Mouse (Mus musculus) neural tube, embryonic 14.5 days (tissue): ENCODE results near the gene Eng. TPM values are rescaled to one million over a fixed set of nuclear protein-coding genes. Genes with fewer than 3 reads are reported as not detected.

Experiments used
- ATAC-seq: fragments of 200-750 bp; cut with Nextera tagmentation; 2 replicates; pipeline ENCODE4 v1.8.0; 2017; ENCODE audit warnings: low read depth, mild to moderate bottlenecking, moderate TSS enrichment, moderate library complexity
- H3K27ac ChIP-seq: fragments of 300-500 bp; sonication (generic); 2 replicates; pipeline ENCODE4 v1.5.1; 2014; ENCODE audit warnings: low read depth, mild to moderate bottlenecking, control low read depth, low read length, moderate library complexity, mixed read lengths
- H3K27me3 ChIP-seq: fragments of 300-500 bp; sonication (generic); 2 replicates; pipeline ENCODE4 v1.6.1; 2014; ENCODE audit warnings: low read length; ENCODE audit not compliant: control insufficient read depth, insufficient read depth
- H3K36me3 ChIP-seq: fragments of 300-500 bp; sonication (generic); 2 replicates; pipeline ENCODE4 v1.6.1; 2014; ENCODE audit warnings: low read length, mixed read lengths; ENCODE audit not compliant: control insufficient read depth, insufficient read depth
- H3K4me1 ChIP-seq: fragments of 300-500 bp; sonication (generic); 2 replicates; pipeline ENCODE4 v1.6.1; 2014; ENCODE audit warnings: low read length; ENCODE audit not compliant: control insufficient read depth, insufficient read depth
- H3K4me2 ChIP-seq: fragments of 300-500 bp; sonication (generic); 2 replicates; pipeline ENCODE4 v1.6.1; 2014; ENCODE audit warnings: mild to moderate bottlenecking, low read depth, low read length, control low read depth
- H3K4me3 ChIP-seq: fragments of 300-500 bp; sonication (generic); 2 replicates; pipeline ENCODE4 v1.5.1; 2014; ENCODE audit warnings: low read depth, low read length, control low read depth, mixed read lengths
- H3K9ac ChIP-seq: fragments of 300-500 bp; sonication (generic); replicated peaks from 2 replicates; pipeline ENCODE4 v1.6.1; 2014; ENCODE audit warnings: low read depth, mild to moderate bottlenecking, control low read depth, low read length, mixed read lengths
- H3K9me3 ChIP-seq: fragments of 300-500 bp; sonication (generic); 2 replicates; pipeline ENCODE4 v1.6.1; 2016; ENCODE audit warnings: low read length; ENCODE audit not compliant: control insufficient read depth
- WGBS: fragments of 180-500 bp; shearing (Covaris S2); extraction: QIAGEN DNeasy Blood & Tissue Kit; methylation state at CpG from one replicate; pipeline ENCODE4 v1.1.7; 2014; 5-methylcytosine and 5-hydroxymethylcytosine counted together
- polyA plus RNA-seq: library from polyadenylated mRNA; unstranded; fragments of >200 nt; fragmentation: Nextera tagmentation; extraction: Ambion mirVana; gene quantifications from 2 replicates; pipeline ENCODE4 v1.2.1, GENCODE M21; 2014

Eng gene
- polyA plus RNA-seq, 1 experiment from 2014 or later, result 13.0 TPM

GRCm38 (mm10) chr2:32704021-32704421, 57.6 kb downstream of the Eng start, which contains the start of gene Fpgs:
Gene Fpgs, minus strand, starts transcription at chr2:32704145.
- Histone ChIP-seq H3K4me1 (no peaks in the 10 kb centered on the region), H3K4me3 (no peak within 1 kb of the TSS), H3K9me3 (no peaks in the 10 kb centered on the region), H3K27me3 (no peaks in the 10 kb centered on the region), H3K27ac (no peak within 1 kb of the TSS), H3K9ac (no peak within 1 kb of the TSS), H3K36me3 (peaks cover 43% of the 10 kb centered on the region), H3K4me2 (no peak within 1 kb of the TSS)
- 82% methylated on average over 2 of the region's 2 CpGs for WGBS
- ATAC-seq, result no peak

GRCm38 (mm10) chr2:32705018-32705417, 58.6 kb downstream of the Eng start:
- no peak for ATAC-seq
- Histone ChIP-seq H3K9ac (no peak overlapping the region), H3K27ac (no peak overlapping the region), H3K9me3 (no peaks in the 10 kb centered on the region), H3K4me3 (no peak overlapping the region), H3K36me3 (peaks cover 52% of the 10 kb centered on the region), H3K27me3 (no peaks in the 10 kb centered on the region), H3K4me1 (0 out of 2 replicates have a peak, but pooled peaks cover 2% of the 10 kb centered on the region), H3K4me2 (no peak overlapping the region)
- 95% methylated on average over 7 of the region's 7 CpGs for WGBS

- Histone ChIP-seq H3K27ac (no peak overlapping the region), H3K9me3 (no peaks in the 10 kb centered on the region), H3K9ac (no peak overlapping the region), H3K27me3 (no peaks in the 10 kb centered on the region), H3K36me3 (peaks cover 56% of the 10 kb centered on the region), H3K4me3 (no peak overlapping the region), H3K4me1 (peaks cover 10% of the 10 kb centered on the region), H3K4me2 (no peak overlapping the region)
- WGBS, result 96% methylated on average over 6 of the region's 6 CpGs
- ATAC-seq, result no peak
Observed at GRCm38 (mm10) chr2:32706971-32707370, 60.6 kb downstream of the Eng start.

- Histone ChIP-seq H3K27me3 (no peaks in the 10 kb centered on the region), H3K27ac (no peak overlapping the region), H3K9me3 (no peaks in the 10 kb centered on the region), H3K36me3 (peaks cover 47% of the 10 kb centered on the region), H3K4me2 (no peak overlapping the region), H3K4me1 (peaks cover 11% of the 10 kb centered on the region), H3K9ac (no peak overlapping the region), H3K4me3 (no peak overlapping the region)
- 42% methylated on average over 3 of the region's 3 CpGs for WGBS
- no peak for ATAC-seq
Observed at GRCm38 (mm10) chr2:32708643-32709042, 62.2 kb downstream of the Eng start.

- Histone ChIP-seq H3K27me3 (no peaks in the 10 kb centered on the region), H3K4me1 (peaks cover 18% of the 10 kb centered on the region), H3K9ac (no peak overlapping the region), H3K36me3 (peaks cover 41% of the 10 kb centered on the region), H3K27ac (no peak overlapping the region), H3K9me3 (no peaks in the 10 kb centered on the region), H3K4me2 (no peak overlapping the region), H3K4me3 (no peak overlapping the region)
- ATAC-seq, result no peak
- WGBS, result 94% methylated on average over 20 of the region's 20 CpGs
Observed at GRCm38 (mm10) chr2:32709521-32710137, 63.2 kb downstream of the Eng start.

GRCm38 (mm10) chr2:32710425-32710824, 64.0 kb downstream of the Eng start:
- Histone ChIP-seq H3K9ac (no peak overlapping the region), H3K4me2 (no peak overlapping the region), H3K4me1 (peaks cover 18% of the 10 kb centered on the region), H3K27ac (no peak overlapping the region), H3K9me3 (no peaks in the 10 kb centered on the region), H3K4me3 (no peak overlapping the region), H3K36me3 (peaks cover 33% of the 10 kb centered on the region), H3K27me3 (no peaks in the 10 kb centered on the region)
- ATAC-seq, result no peak
- WGBS, result 93% methylated on average over 5 of the region's 5 CpGs

GRCm38 (mm10) chr2:32711301-32712056, 65.1 kb downstream of the Eng start:
- Histone ChIP-seq H3K27me3 (no peaks in the 10 kb centered on the region), H3K36me3 (peaks cover 25% of the 10 kb centered on the region), H3K4me2 (peak overlapping the region; percentile 90), H3K4me3 (peak overlapping the region; percentile 84), H3K27ac (0 out of 2 replicates have a peak overlapping the region, but pooled peaks have one; percentile 100), H3K9me3 (no peaks in the 10 kb centered on the region), H3K4me1 (peaks cover 18% of the 10 kb centered on the region), H3K9ac (peak overlapping the region; percentile 97)
- no peak for ATAC-seq
- 32% methylated on average over 9 of the region's 9 CpGs for WGBS

GRCm38 (mm10) chr2:32712108-32712551, 65.7 kb downstream of the Eng start:
- under 1% methylated on average over 41 of the region's 41 CpGs for WGBS
- H3K27me3 ChIP-seq, result no peaks in the 10 kb centered on the region
- H3K4me2 ChIP-seq, result peak overlapping the region; percentile 90
- no peaks in the 10 kb centered on the region for H3K9me3 ChIP-seq
- peak overlapping the region; percentile 84 for H3K4me3 ChIP-seq
- H3K4me1 ChIP-seq, result peaks cover 18% of the 10 kb centered on the region
- peak overlapping the region; percentile 100 for H3K27ac ChIP-seq
- H3K9ac ChIP-seq, result peak overlapping the region; percentile 97
- H3K36me3 ChIP-seq, result peaks cover 18% of the 10 kb centered on the region
- ATAC-seq, result peak; percentile 29; the same call in 1 of the 2 replicates

GRCm38 (mm10) chr2:32712586-32712933, 66.2 kb downstream of the Eng start:
- H3K36me3 ChIP-seq, result peaks cover 14% of the 10 kb centered on the region
- peak overlapping the region; percentile 84 for H3K4me3 ChIP-seq
- peak overlapping the region; percentile 90 for H3K4me2 ChIP-seq
- under 1% methylated on average over 25 of the region's 44 CpGs for WGBS
- no peaks in the 10 kb centered on the region for H3K9me3 ChIP-seq
- ATAC-seq, result peak; percentile 91
- H3K27me3 ChIP-seq, result no peaks in the 10 kb centered on the region
- peaks cover 18% of the 10 kb centered on the region for H3K4me1 ChIP-seq
- H3K9ac ChIP-seq, result peak overlapping the region; percentile 97
- H3K27ac ChIP-seq, result peak overlapping the region; percentile 100
